Mouse (Mus musculus) CH12.LX (cell line): ENCODE data around the gene Myh9.

Source experiments
- CHD2 ChIP-seq: IDR thresholded peaks from 2 replicates; pipeline ENCODE4 v1.6.1; 2011; ENCODE audit warnings: low read length, improper control_type of control experiment
- CTCF ChIP-seq, 2 experiments: IDR thresholded peaks in 1 of 2; conservative IDR thresholded peaks in 1 of 2; 2 replicates each; pipeline ENCODE4 v1.5.1; 2011 to 2012; ENCODE audit warnings: low read depth in 2 of 2, low read length in 2 of 2, improper control_type of control experiment in 1 of 2, inconsistent platforms in 1 of 2, mild to moderate bottlenecking in 1 of 2, moderate library complexity in 1 of 2
- E2F4 ChIP-seq: IDR thresholded peaks from 2 replicates; pipeline ENCODE4 v1.6.1; 2011; ENCODE audit warnings: low read depth, low read length, improper control_type of control experiment; ENCODE audit not compliant: insufficient replicate concordance
- ELF1 ChIP-seq: IDR thresholded peaks from 2 replicates; pipeline ENCODE4 v1.6.1; 2014; ENCODE audit warnings: low read depth, mild to moderate bottlenecking, inconsistent platforms, low read length, improper control_type of control experiment
- ETS1 ChIP-seq: conservative IDR thresholded peaks from 2 replicates; pipeline ENCODE4 v1.6.1; 2012; ENCODE audit warnings: low read depth, mild to moderate bottlenecking, inconsistent platforms, low read length, improper control_type of control experiment, moderate library complexity
- MXI1 ChIP-seq: IDR thresholded peaks from 2 replicates; pipeline ENCODE4 v1.6.1; 2011; ENCODE audit warnings: mild to moderate bottlenecking, low read depth, low read length, improper control_type of control experiment

- TF ChIP-seq ETS1, result peak; percentile 25; the same call in 1 of the 2 replicates
- no peak for TF ChIP-seq CTCF (conservative IDR thresholded peaks at IDR 0.05 in 1 of 2, IDR thresholded peaks at IDR 0.05 in 1 of 2; ENCODE audit: low read depth in 2 of 2, low read length in 2 of 2)
- TF ChIP-seq ELF1, result peak; percentile 85
- TF ChIP-seq MXI1, result peak; percentile 69
- TF ChIP-seq E2F4, result no peak
- peak; percentile 64; the same call in 1 of the 2 replicates for TF ChIP-seq CHD2
Measured at GRCm38 (mm10) chr15:77841361-77842046, 471 bp downstream of the Myh9 start.
